Mouse (Mus musculus) lung, postnatal 0 days (tissue): Measurements from ENCODE around the gene Bend6.

Experiments used
- CTCF ChIP-seq: IDR thresholded peaks from 2 replicates; pipeline ENCODE4 v1.5.1; 2016; ENCODE audit warnings: antibody characterized with exemption, mild to moderate bottlenecking
- EP300 ChIP-seq: IDR thresholded peaks from 2 replicates; pipeline ENCODE4 v1.6.1; 2016; ENCODE audit warnings: antibody characterized with exemption, mild to moderate bottlenecking, control low read depth

GRCm38 (mm10) chr1:33817931-33818330, 89.7 kb downstream of the Bend6 start:
- TF ChIP-seq CTCF (no peak), EP300 (no peak)
